Mouse (Mus musculus) stomach, postnatal 0 days (tissue): Measurements from ENCODE around the gene Gtf2i. TPM values are rescaled to one million over a fixed set of nuclear protein-coding genes. Genes with fewer than 3 reads are reported as not detected.

ENCODE experiments used
- ATAC-seq: fragments of 200-750 bp; cut with Nextera tagmentation; 2 replicates; pipeline ENCODE4 v1.8.0; 2017; ENCODE audit not compliant: low FRiP score, low TSS enrichment
- DNase-seq: peaks from one replicate; pipeline ENCODE4 v3.0.0-alpha.2; 2016; ENCODE audit warnings: low spot score
- H3K27ac ChIP-seq: fragments of 300-500 bp; sonication (generic); replicated peaks from 2 replicates; pipeline ENCODE4 v1.5.1; 2014; ENCODE audit warnings: mild to moderate bottlenecking, control low read depth
- H3K27me3 ChIP-seq: fragments of 300-500 bp; sonication (generic); 2 replicates; pipeline ENCODE4 v1.6.1; 2014; ENCODE audit warnings: low read length; ENCODE audit not compliant: control insufficient read depth, insufficient read depth
- H3K36me3 ChIP-seq: fragments of 300-500 bp; sonication (generic); 2 replicates; pipeline ENCODE4 v1.6.1; 2014; ENCODE audit warnings: low read length, mixed read lengths; ENCODE audit not compliant: control insufficient read depth, insufficient read depth
- H3K4me1 ChIP-seq: fragments of 300-500 bp; sonication (generic); replicated peaks from 2 replicates; pipeline ENCODE4 v1.6.1; 2014; ENCODE audit warnings: antibody characterized with exemption; ENCODE audit not compliant: control insufficient read depth, insufficient read depth
- H3K4me2 ChIP-seq: fragments of 300-500 bp; sonication (generic); replicated peaks from 2 replicates; pipeline ENCODE4 v1.6.1; 2014; ENCODE audit warnings: low read depth, mild to moderate bottlenecking, control low read depth, moderate library complexity
- H3K4me3 ChIP-seq: fragments of 300-500 bp; sonication (generic); 2 replicates; pipeline ENCODE4 v1.5.1; 2014; ENCODE audit warnings: low read depth, low read length, control low read depth
- H3K9ac ChIP-seq: fragments of 300-500 bp; sonication (generic); 2 replicates; pipeline ENCODE4 v1.6.1; 2014; ENCODE audit warnings: mild to moderate bottlenecking, low read length, control low read depth, mixed read lengths
- H3K9me3 ChIP-seq: fragments of 300-500 bp; sonication (generic); 2 replicates; pipeline ENCODE4 v1.6.1; 2016; ENCODE audit warnings: low read length; ENCODE audit not compliant: control insufficient read depth
- CTCF ChIP-seq: IDR thresholded peaks from 2 replicates; pipeline ENCODE4 v1.5.1; 2016; ENCODE audit warnings: antibody characterized with exemption, low read depth, mild to moderate bottlenecking, moderate library complexity
- EP300 ChIP-seq: optimal IDR thresholded peaks from 2 replicates; pipeline ENCODE3; 2016; ENCODE audit warnings: antibody characterized with exemption
- WGBS: fragments of 180-500 bp; shearing (Covaris S2); extraction: QIAGEN DNeasy Blood & Tissue Kit; methylation state at CpG from one replicate; pipeline ENCODE4 v1.1.7; 2014; 5-methylcytosine and 5-hydroxymethylcytosine counted together
- polyA plus RNA-seq: library from polyadenylated mRNA; unstranded; fragments of >200 nt; fragmentation: Nextera tagmentation; extraction: Ambion mirVana; gene quantifications from 2 replicates; pipeline ENCODE4 v1.2.1, GENCODE M21; 2015

Gtf2i gene
- polyA plus RNA-seq, 1 experiment from 2014 or later, result 63.0 TPM

DNA sequence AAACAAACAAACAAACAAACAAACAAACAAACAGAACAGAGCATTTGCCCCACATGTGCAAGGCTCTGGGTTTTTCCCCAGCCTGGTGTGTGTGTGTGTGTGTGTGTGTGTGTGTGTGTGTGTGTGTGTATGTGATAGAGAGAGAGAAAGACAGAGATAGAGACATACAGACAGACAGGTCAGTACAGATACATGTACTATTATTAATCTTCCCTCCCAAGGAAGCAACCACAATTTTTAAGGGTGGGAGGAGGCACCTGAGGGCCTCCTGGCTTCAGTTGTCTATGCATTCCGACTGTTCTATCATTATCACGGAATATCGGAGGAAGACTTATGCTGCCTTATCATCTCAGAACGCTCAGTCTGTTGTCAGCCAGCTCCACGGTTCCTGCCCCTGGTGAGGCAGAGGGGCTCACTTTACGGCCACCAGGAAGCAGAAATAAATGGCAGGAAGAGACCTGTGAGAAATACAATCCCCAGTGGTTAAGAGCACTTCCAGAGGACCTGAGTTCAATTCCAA, 14.0 kb upstream of the Gtf2i start:
- Histone ChIP-seq H3K27me3 (no peaks in the 10 kb centered on the region), H3K4me1 (no peaks in the 10 kb centered on the region), H3K9me3 (no peaks in the 10 kb centered on the region), H3K4me2 (no peak overlapping the region), H3K4me3 (no peak overlapping the region), H3K36me3 (no peaks in the 10 kb centered on the region), H3K9ac (no peak overlapping the region), H3K27ac (no peak overlapping the region)
- TF ChIP-seq CTCF (no peak), EP300 (no peak)
- ATAC-seq, result no peak
- DNase-seq, result no peak
- 90% methylated on average over 6 of the region's 6 CpGs for WGBS

DNA sequence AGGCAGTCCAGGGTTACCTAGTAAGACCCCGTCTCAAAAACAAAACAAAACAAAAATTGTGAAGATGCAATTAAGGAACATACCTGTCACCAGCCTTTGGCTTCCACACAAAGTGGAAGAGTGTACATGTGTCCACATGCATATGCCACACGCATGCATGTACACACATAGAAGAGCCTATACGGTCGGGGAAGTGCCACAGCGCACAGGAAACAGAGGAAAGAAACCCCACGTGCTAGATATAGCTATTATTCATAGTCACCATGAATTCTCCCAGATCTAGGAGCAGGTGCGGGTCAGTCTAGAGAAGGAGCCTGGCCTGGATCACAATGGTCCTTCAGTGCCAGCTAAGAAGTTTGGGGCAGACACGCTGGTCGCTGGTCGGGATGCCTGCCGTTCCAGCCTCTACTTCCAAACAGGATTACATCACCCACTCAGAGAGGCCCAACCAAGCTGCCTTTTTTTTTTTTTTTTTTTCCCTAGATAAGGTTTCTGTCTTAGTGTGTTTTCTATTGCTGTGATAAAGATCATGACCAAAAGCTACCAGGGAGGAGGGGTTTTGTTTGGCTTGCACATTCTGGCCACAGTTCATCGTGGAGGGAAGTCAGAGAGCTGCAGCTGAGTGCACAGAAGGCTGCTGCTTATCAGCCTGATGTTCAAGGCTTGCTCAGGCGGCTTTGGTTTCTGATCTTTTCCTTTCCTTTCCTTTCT, 11.5 kb upstream of the Gtf2i start:
- Histone ChIP-seq H3K9me3 (no peaks in the 10 kb centered on the region), H3K9ac (no peak overlapping the region), H3K4me1 (no peaks in the 10 kb centered on the region), H3K4me2 (no peak overlapping the region), H3K27ac (no peak overlapping the region), H3K4me3 (no peak overlapping the region), H3K27me3 (no peaks in the 10 kb centered on the region), H3K36me3 (no peaks in the 10 kb centered on the region)
- WGBS, result 43% methylated on average over 13 of the region's 13 CpGs
- TF ChIP-seq CTCF (no peak), EP300 (no peak)
- DNase-seq (no peak), ATAC-seq (no peak)

DNA sequence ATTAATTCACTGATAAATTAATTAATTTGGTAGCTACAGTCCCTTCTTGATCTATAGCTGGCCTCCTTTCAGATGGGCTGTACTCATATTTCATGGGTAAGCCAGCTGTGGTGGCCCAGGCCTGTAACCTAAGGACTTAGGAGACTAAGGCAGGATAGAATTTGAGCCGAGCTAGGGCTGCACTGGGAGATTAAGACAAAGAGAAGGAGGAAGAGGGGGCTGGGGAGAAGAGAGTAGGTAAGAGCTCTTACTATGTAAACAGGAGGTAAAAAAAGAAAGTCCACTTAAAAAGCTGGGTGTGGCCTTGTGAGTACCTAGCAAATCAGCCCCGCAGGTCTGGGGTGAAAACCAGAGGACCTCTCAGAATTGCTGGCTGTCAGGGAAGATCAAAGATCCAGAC, 9.3 kb upstream of the Gtf2i start:
- 22% methylated on average over 2 of the region's 2 CpGs for WGBS
- no peak overlapping the region for H3K9ac ChIP-seq
- no peak overlapping the region for H3K4me2 ChIP-seq
- ATAC-seq (no peak), DNase-seq (no peak)
- H3K27me3 ChIP-seq, result no peaks in the 10 kb centered on the region
- no peaks in the 10 kb centered on the region for H3K9me3 ChIP-seq
- H3K4me3 ChIP-seq, result no peak overlapping the region
- no peak overlapping the region for H3K27ac ChIP-seq
- no peak for TF ChIP-seq CTCF
- TF ChIP-seq EP300, result no peak
- H3K36me3 ChIP-seq, result no peaks in the 10 kb centered on the region
- H3K4me1 ChIP-seq, result no peaks in the 10 kb centered on the region

DNA sequence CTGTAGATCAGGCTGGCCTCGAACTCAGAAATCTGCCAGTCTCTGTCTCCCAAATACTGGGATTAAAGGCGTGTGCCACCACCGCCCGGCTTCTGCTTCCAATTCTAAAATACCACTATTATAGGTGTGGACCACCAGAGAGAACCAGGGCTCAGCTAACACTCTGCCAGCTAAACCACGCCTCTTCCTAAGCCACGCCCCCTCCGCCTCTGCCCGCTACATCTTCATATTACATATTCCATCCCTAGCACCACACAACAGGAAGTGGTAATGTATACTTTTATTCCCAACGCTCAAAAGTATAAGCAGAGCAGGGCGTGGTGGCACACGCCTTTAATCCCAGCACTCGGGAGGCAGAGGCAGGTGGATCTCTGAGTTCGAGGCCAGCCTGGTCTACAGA, 8.8 kb upstream of the Gtf2i start:
- H3K4me3 ChIP-seq, result no peak overlapping the region
- WGBS, result 72% methylated on average over 13 of the region's 13 CpGs
- no peaks in the 10 kb centered on the region for H3K36me3 ChIP-seq
- no peaks in the 10 kb centered on the region for H3K4me1 ChIP-seq
- no peaks in the 10 kb centered on the region for H3K27me3 ChIP-seq
- no peak overlapping the region for H3K27ac ChIP-seq
- H3K9ac ChIP-seq, result no peak overlapping the region
- DNase-seq (no peak), ATAC-seq (no peak)
- H3K9me3 ChIP-seq, result no peaks in the 10 kb centered on the region
- H3K4me2 ChIP-seq, result no peak overlapping the region
- TF ChIP-seq EP300 (no peak), CTCF (no peak)

DNA sequence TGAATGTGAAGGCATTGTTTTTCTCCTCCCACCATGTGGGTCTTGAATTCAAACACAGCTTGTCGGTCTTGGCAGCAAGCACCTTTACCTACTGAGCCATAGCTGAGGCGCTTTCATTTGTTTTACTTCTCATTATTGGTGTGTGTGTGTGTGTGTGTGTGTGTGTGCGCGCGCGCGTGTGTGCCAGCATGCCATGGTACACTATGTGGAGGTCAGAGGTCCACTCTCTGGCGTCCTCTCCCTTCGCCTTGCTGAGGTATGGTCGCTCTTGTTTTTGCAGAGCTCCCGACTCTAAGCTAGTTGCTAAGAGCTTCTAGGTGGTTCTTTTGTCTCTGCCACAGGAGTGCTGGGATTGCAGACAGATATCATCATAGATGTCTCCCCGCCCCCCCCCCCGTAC, 7.8 kb upstream of the Gtf2i start:
- no peak for TF ChIP-seq CTCF
- no peak for TF ChIP-seq EP300
- no peaks in the 10 kb centered on the region for H3K27me3 ChIP-seq
- ATAC-seq (no peak), DNase-seq (no peak)
- H3K9ac ChIP-seq, result no peak overlapping the region
- no peak overlapping the region for H3K4me3 ChIP-seq
- no peaks in the 10 kb centered on the region for H3K9me3 ChIP-seq
- no peak overlapping the region for H3K27ac ChIP-seq
- no peak overlapping the region for H3K4me2 ChIP-seq
- no peaks in the 10 kb centered on the region for H3K36me3 ChIP-seq
- no peaks in the 10 kb centered on the region for H3K4me1 ChIP-seq
- 68% methylated on average over 13 of the region's 13 CpGs for WGBS

DNA sequence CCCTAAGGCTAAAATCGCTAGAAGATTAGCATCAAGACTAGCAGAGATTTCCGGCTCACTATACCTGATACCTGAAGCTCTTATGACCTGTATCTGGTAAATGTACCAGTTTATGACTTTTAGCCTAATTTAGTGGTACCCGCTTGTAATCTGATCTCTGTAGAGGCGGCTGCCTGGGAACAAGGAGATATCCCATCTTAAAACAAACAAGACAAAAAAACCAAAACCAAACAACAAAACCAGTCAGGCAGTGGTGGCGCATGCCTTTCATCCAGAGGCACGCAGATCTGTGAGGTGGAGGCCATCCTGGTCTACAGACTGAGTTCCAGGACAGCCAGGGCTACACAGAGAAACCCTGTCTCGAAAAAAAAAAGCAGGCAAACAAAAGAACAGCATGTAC, 7.1 kb upstream of the Gtf2i start:
- no peak overlapping the region for H3K27ac ChIP-seq
- H3K27me3 ChIP-seq, result no peaks in the 10 kb centered on the region
- TF ChIP-seq CTCF, result no peak
- no peak for TF ChIP-seq EP300
- WGBS, result 56% methylated on average over 7 of the region's 7 CpGs
- H3K4me1 ChIP-seq, result no peaks in the 10 kb centered on the region
- no peak overlapping the region for H3K4me3 ChIP-seq
- no peaks in the 10 kb centered on the region for H3K9me3 ChIP-seq
- H3K9ac ChIP-seq, result no peak overlapping the region
- ATAC-seq (no peak), DNase-seq (no peak)
- H3K4me2 ChIP-seq, result no peak overlapping the region
- H3K36me3 ChIP-seq, result no peaks in the 10 kb centered on the region
